Mouse (Mus musculus) T-cell, adult 66 days (primary cell): ENCODE measurements around the gene Sys1. TPM values are rescaled to one million over a fixed set of nuclear protein-coding genes. Genes with fewer than 3 reads are reported as not detected.

Experiments used
- total RNA-seq, 2 experiments: library from RNA; stranded (reverse); gene quantifications; 3 replicates in 1 of 2; 4 replicates in 1 of 2; pipeline ENCODE4 v1.2.4; 2023

Sys1 gene
- 10 to 100 TPM; 54.0 to 59.5 TPM for total RNA-seq

DNA sequence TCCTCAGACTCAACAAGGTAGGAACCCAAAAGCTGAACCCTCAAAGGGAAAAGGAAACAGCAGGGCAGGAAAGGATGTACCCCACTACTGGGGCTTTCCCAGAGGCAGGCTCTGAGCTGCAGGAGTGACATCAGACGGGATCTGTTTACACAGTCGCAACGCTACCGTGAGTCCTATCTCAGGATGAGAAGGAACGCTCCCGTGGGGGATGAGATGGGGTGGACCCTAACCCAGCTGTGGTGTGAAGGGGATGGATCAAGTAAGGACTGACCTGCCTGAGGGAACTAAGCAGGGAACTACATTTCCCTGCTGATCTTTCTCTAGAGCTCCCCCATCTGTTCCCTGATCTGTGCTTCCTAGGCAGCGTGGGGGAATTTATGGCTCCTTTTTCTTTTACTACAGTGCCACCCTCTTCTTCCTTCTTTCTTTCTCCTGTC is at the start of gene Sys1:
Sys1 (plus strand) TSS at position 101 of the 437 bp plus-strand sequence.

GRCm38 (mm10) chr2:164443460-164444000 is 13.2 kb upstream of the Sys1 start, which contains the start of gene Sdc4:
Gene Sdc4 (minus strand): TSS chr2:164443887.

DNA sequence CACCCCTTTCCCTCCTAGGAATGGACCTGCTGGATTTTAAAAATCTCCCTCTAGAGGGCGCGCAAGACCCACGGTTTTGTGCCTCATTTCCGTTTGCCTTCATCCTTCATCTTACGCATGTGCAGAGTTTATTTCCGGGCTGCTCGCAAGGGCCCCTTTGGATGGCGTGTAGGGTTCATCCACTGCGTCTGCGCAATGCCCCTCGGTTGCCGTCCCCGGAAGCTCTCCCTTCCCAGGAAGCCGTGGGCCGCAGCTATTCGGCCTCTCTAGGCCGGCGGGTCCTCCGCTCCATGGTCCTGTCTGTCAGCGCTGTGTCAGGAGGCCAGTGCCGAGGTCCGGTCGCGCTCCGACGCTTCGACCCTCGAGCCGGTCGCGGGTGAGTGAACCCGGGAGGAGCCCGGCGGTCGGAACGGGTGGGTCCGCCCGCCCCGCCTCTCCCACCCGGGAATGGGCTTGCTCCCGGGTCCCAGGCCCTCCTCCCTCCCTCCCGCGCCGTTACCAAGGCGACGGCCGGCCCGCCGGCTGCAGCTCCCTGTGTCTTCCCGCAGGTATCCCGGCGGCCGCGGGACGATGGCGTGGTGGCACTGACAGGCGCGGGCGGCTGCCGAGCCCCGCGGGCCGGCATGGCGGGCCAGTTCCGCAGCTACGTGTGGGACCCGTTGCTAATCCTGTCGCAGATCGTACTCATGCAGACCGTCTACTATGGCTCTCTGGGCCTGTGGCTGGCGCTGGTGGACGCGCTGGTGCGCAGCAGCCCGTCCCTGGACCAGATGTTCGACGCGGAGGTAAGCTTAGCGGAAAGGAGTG is 4.2 kb downstream of the Sys1 start, which contains the start of gene Gm20458:
Gm20458 (plus strand) TSS at position 223 of the 807 bp plus-strand sequence.

DNA sequence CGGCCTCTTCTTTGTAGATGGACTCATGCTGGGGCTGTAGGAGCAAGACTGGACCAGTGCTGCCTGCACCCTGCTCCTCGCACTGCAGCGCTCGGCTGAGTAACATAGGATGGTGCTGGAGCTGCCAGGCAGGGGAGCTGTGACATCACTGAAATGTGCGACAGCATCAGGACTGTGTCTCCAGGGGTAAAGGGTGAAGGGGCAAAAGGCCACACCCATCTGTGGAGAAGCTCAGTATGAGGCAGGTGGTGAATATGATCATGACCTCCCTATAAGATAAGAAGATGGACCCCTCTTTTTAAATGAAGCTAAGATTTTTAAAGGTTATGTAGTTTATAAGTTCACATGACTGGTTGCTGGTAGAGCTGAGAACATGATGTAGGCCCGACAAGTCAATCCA is 16.9 kb downstream of the Sys1 start, which contains the start of gene Trp53tg5:
Trp53tg5 (minus strand) TSS at position 101 of the 400 bp plus-strand sequence.

GRCm38 (mm10) chr2:164485681-164486257 is 29.0 kb downstream of the Sys1 start, which contains the start of gene Dbndd2:
Gene Dbndd2 (plus strand): TSS chr2:164486106.

DNA sequence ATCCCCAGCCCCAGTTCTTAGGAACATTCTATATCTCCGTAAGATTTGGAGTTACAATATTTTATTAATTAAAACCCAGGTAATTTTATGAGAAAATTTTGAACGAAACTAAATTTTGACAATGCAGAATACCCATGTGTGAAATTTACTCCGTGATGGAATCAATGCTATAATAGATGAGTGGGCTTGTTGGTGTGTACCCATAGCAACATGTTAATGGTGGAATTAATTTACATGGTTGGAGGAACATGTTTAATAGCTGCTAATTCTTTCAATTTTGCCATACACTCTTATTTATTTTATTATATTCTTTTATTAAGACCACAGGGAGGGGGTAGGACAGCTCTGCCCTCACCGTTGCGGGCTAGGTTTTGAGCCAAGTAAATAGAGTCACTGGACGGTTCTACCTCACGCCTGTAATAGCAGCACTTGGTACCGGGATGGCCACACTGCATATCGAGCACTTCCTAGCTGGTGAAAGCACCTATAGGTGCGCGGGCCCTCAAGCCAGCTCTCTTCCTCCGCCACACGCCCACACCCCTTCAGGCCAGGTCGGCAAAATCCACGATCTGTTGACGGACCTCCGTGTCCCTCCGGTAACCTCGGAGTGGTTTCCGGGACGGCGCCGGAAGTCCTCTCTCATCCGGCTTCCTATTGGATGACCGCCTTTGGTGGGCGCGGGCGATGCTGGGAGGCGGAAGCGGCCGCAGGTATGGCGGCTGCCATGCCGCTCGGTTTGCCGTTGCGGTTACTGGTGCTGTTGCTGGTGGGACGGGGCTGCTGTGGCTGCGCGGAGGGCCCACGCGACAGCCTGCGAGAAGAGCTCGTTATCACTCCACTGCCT is 40.3 kb downstream of the Sys1 start, which contains the start of gene Pigt:
Pigt (plus strand) TSS at position 674 of the 844 bp plus-strand sequence.

Other genes starting within 250 kb of the Sys1 start
- gene Wfdc15b, start 235.3 kb upstream of the Sys1 start, total RNA-seq: not detected
- not detected for gene Svs2, start 218.5 kb upstream of the Sys1 start, total RNA-seq
- not detected for gene Svs3b, start 200.3 kb upstream of the Sys1 start, total RNA-seq
- gene Svs4, start 178.5 kb upstream of the Sys1 start, total RNA-seq: not detected
- not detected for gene Svs3a, start 167.7 kb upstream of the Sys1 start, total RNA-seq
- not detected for gene Svs6, start 140.2 kb upstream of the Sys1 start, total RNA-seq
- gene Svs5, start 124.2 kb upstream of the Sys1 start, total RNA-seq: not detected
- 1 to 10 TPM; 6.9 to 9.3 TPM for gene Slpi, start 67.9 kb upstream of the Sys1 start, total RNA-seq
- not detected for gene Rbpjl, start 53.8 kb upstream of the Sys1 start, total RNA-seq
- gene Matn4, start 51.8 kb upstream of the Sys1 start, total RNA-seq: not detected
- 1 to 10 TPM; 3.3 to 3.8 TPM for gene Sdc4, start 13.1 kb upstream of the Sys1 start, total RNA-seq
- not detected for gene Gm20458, start 4.0 kb downstream of the Sys1 start, total RNA-seq
- gene Trp53tg5, start 16.8 kb downstream of the Sys1 start, total RNA-seq: not detected
- 10 to 100 TPM in 1 of 2 experiments, 1 to 10 TPM in 1; 9.3 to 13.0 TPM for gene Dbndd2, start 29.1 kb downstream of the Sys1 start, total RNA-seq
- gene Pigt, start 40.6 kb downstream of the Sys1 start, total RNA-seq: 10 to 100 TPM; 67.3 to 77.4 TPM
- not detected for gene Wfdc2, start 105.4 kb downstream of the Sys1 start, total RNA-seq
- gene Spint3, start 116.5 kb downstream of the Sys1 start, total RNA-seq: not detected
- gene Wfdc6a, start 128.5 kb downstream of the Sys1 start, total RNA-seq: not detected
- not detected for gene Eppin, start 136.6 kb downstream of the Sys1 start, total RNA-seq
- gene Wfdc6b, start 156.6 kb downstream of the Sys1 start, total RNA-seq: not detected
- gene Wfdc8, start 156.7 kb downstream of the Sys1 start, total RNA-seq: not detected
- not detected for gene Wfdc16, start 181.8 kb downstream of the Sys1 start, total RNA-seq
- gene Wfdc10, start 199.1 kb downstream of the Sys1 start, total RNA-seq: not detected
- gene Wfdc9, start 199.6 kb downstream of the Sys1 start, total RNA-seq: not detected
- gene Wfdc11, start 217.1 kb downstream of the Sys1 start, total RNA-seq: not detected
- gene Wfdc13, start 228.1 kb downstream of the Sys1 start, total RNA-seq: not detected
- gene Spint4, start 241.5 kb downstream of the Sys1 start, total RNA-seq: not detected